Mouse (Mus musculus): Measurements from ENCODE around the gene 4930451I11Rik. TPM values are rescaled to one million over a fixed set of nuclear protein-coding genes. Genes with fewer than 3 reads are reported as not detected.

4930451I11Rik gene
- polyA plus RNA-seq, 1 experiment from 2014 or later = not detected

- peak; percentile 95 for ATAC-seq (replicated peaks; ENCODE audit: insufficient number of reproducible peaks, insufficient read depth, low FRiP score, low read depth)
- peak overlapping the region; percentile 100 for H3K27ac ChIP-seq
- WGBS = under 1% methylated on average over 36 of the region's 36 CpGs
- peaks cover 27% of the 10 kb centered on the region for H3K36me3 ChIP-seq
- no peaks in the 10 kb centered on the region for H3K9me3 ChIP-seq (replicated peaks)
- peaks cover 53% of the 10 kb centered on the region for H3K4me1 ChIP-seq (replicated peaks)
- H3K4me3 ChIP-seq = peak overlapping the region; percentile 88
- no peaks in the 10 kb centered on the region for H3K27me3 ChIP-seq
- peak overlapping the region; percentile 83 for H3K4me2 ChIP-seq
- H3K9ac ChIP-seq = peak overlapping the region; percentile 95
Measured at GRCm38 (mm10) chr7:126799050-126799467, 32.4 kb downstream of the 4930451I11Rik start.

GRCm38 (mm10) chr7:126798127-126799049, 33.1 kb downstream of the 4930451I11Rik start:
- Histone ChIP-seq H3K9ac (peak overlapping the region; percentile 95), H3K27ac (peak overlapping the region; percentile 99), H3K36me3 (peaks cover 27% of the 10 kb centered on the region), H3K27me3 (no peaks in the 10 kb centered on the region), H3K4me3 (peak overlapping the region; percentile 88), H3K4me1 (replicated peaks) (peaks cover 54% of the 10 kb centered on the region), H3K9me3 (replicated peaks) (no peaks in the 10 kb centered on the region), H3K4me2 (peak overlapping the region; percentile 83)
- WGBS = under 1% methylated on average over 40 of the region's 40 CpGs
- ATAC-seq (replicated peaks; ENCODE audit: insufficient number of reproducible peaks, insufficient read depth, low FRiP score, low read depth) = no peak

- H3K9ac ChIP-seq = peak within 1 kb of the TSS; percentile 95
- H3K4me2 ChIP-seq = peak within 1 kb of the TSS; percentile 83
- no peaks in the 10 kb centered on the region for H3K9me3 ChIP-seq (replicated peaks)
- H3K27me3 ChIP-seq = no peaks in the 10 kb centered on the region
- peak within 1 kb of the TSS; percentile 88 for H3K4me3 ChIP-seq
- peak within 1 kb of the TSS; percentile 99 for H3K27ac ChIP-seq
- ATAC-seq (replicated peaks; ENCODE audit: insufficient number of reproducible peaks, insufficient read depth, low FRiP score, low read depth) = no peak
- H3K36me3 ChIP-seq = peaks cover 27% of the 10 kb centered on the region
- peaks cover 60% of the 10 kb centered on the region for H3K4me1 ChIP-seq (replicated peaks)
- 7% methylated on average over 21 of the region's 21 CpGs for WGBS
Measured at GRCm38 (mm10) chr7:126797411-126798126, 33.9 kb downstream of the 4930451I11Rik start, which contains the start of gene Fam57b. TSS of gene Fam57b (plus strand) at chr7:126797668.

- H3K4me1 ChIP-seq (replicated peaks) = peaks cover 60% of the 10 kb centered on the region
- no peak for ATAC-seq (replicated peaks; ENCODE audit: insufficient number of reproducible peaks, insufficient read depth, low FRiP score, low read depth)
- H3K36me3 ChIP-seq = peaks cover 27% of the 10 kb centered on the region
- no peaks in the 10 kb centered on the region for H3K9me3 ChIP-seq (replicated peaks)
- peak overlapping the region; percentile 88 for H3K4me3 ChIP-seq
- peak overlapping the region; percentile 95 for H3K9ac ChIP-seq
- H3K4me2 ChIP-seq = peak overlapping the region; percentile 83
- 58% methylated on average over 8 of the region's 8 CpGs for WGBS
- no peaks in the 10 kb centered on the region for H3K27me3 ChIP-seq
- H3K27ac ChIP-seq = 0 out of 2 replicates have a peak overlapping the region, but pooled peaks have one; percentile 2
Measured at GRCm38 (mm10) chr7:126796350-126796932, 35.0 kb downstream of the 4930451I11Rik start.

- Histone ChIP-seq H3K9me3 (replicated peaks) (no peaks in the 10 kb centered on the region), H3K4me2 (peak overlapping the region; percentile 83), H3K4me3 (peak overlapping the region; percentile 88), H3K36me3 (peaks cover 27% of the 10 kb centered on the region), H3K27ac (0 out of 2 replicates have a peak overlapping the region, but pooled peaks have one; percentile 2), H3K9ac (peak overlapping the region; percentile 95; the same call in 1 of the 2 replicates), H3K27me3 (no peaks in the 10 kb centered on the region), H3K4me1 (replicated peaks) (peaks cover 62% of the 10 kb centered on the region)
- 74% methylated on average over 16 of the region's 16 CpGs for WGBS
- ATAC-seq (replicated peaks; ENCODE audit: insufficient number of reproducible peaks, insufficient read depth, low FRiP score, low read depth) = no peak
Measured at GRCm38 (mm10) chr7:126795387-126796317, 35.8 kb downstream of the 4930451I11Rik start.

GRCm38 (mm10) chr7:126794271-126794605, 37.2 kb downstream of the 4930451I11Rik start:
- Histone ChIP-seq H3K27ac (0 out of 2 replicates have a peak overlapping the region, but pooled peaks have one; percentile 10), H3K4me2 (no peak overlapping the region), H3K27me3 (no peaks in the 10 kb centered on the region), H3K9me3 (replicated peaks) (no peaks in the 10 kb centered on the region), H3K9ac (no peak overlapping the region), H3K4me3 (no peak overlapping the region), H3K4me1 (replicated peaks) (peaks cover 55% of the 10 kb centered on the region), H3K36me3 (peaks cover 36% of the 10 kb centered on the region)
- ATAC-seq (replicated peaks; ENCODE audit: insufficient number of reproducible peaks, insufficient read depth, low FRiP score, low read depth) = no peak
- WGBS = 55% methylated on average over 4 of the region's 4 CpGs

GRCm38 (mm10) chr7:126793456-126794270, 37.8 kb downstream of the 4930451I11Rik start:
- Histone ChIP-seq H3K9ac (no peak overlapping the region), H3K4me2 (no peak overlapping the region), H3K4me3 (no peak overlapping the region), H3K9me3 (replicated peaks) (no peaks in the 10 kb centered on the region), H3K36me3 (peaks cover 42% of the 10 kb centered on the region), H3K27ac (peak overlapping the region; percentile 97), H3K27me3 (no peaks in the 10 kb centered on the region), H3K4me1 (replicated peaks) (peaks cover 55% of the 10 kb centered on the region)
- WGBS = 74% methylated on average over 4 of the region's 4 CpGs
- no peak for ATAC-seq (replicated peaks; ENCODE audit: insufficient number of reproducible peaks, insufficient read depth, low FRiP score, low read depth)

- H3K4me1 ChIP-seq (replicated peaks) = peaks cover 55% of the 10 kb centered on the region
- no peaks in the 10 kb centered on the region for H3K27me3 ChIP-seq
- peak overlapping the region; percentile 29 for H3K9ac ChIP-seq
- H3K9me3 ChIP-seq (replicated peaks) = no peaks in the 10 kb centered on the region
- WGBS = 18% methylated on average over 11 of the region's 11 CpGs
- peaks cover 49% of the 10 kb centered on the region for H3K36me3 ChIP-seq
- H3K4me2 ChIP-seq = peak overlapping the region; percentile 80
- peak overlapping the region; percentile 68 for H3K4me3 ChIP-seq
- peak overlapping the region; percentile 97 for H3K27ac ChIP-seq
- ATAC-seq (replicated peaks; ENCODE audit: insufficient number of reproducible peaks, insufficient read depth, low FRiP score, low read depth) = no peak
Measured at GRCm38 (mm10) chr7:126792721-126793443, 38.6 kb downstream of the 4930451I11Rik start.

GRCm38 (mm10) chr7:126791851-126792720, 39.4 kb downstream of the 4930451I11Rik start, which contains the start of gene Ppp4c:
TSS of gene Ppp4c (minus strand) at chr7:126792496.
- no peaks in the 10 kb centered on the region for H3K9me3 ChIP-seq (replicated peaks)
- peak; percentile 90 for ATAC-seq (replicated peaks; ENCODE audit: insufficient number of reproducible peaks, insufficient read depth, low FRiP score, low read depth)
- no peaks in the 10 kb centered on the region for H3K27me3 ChIP-seq
- peak within 1 kb of the TSS; percentile 88 for H3K9ac ChIP-seq
- under 1% methylated on average over 83 of the region's 83 CpGs for WGBS
- peak within 1 kb of the TSS; percentile 80 for H3K4me2 ChIP-seq
- H3K4me3 ChIP-seq = peak within 1 kb of the TSS; percentile 68
- H3K27ac ChIP-seq = peak within 1 kb of the TSS; percentile 97
- peaks cover 56% of the 10 kb centered on the region for H3K36me3 ChIP-seq
- H3K4me1 ChIP-seq (replicated peaks) = peaks cover 47% of the 10 kb centered on the region
